In genomic region chr14:75328062-75328461, GRCm38 (mm10) we compare ENCODE assay signal across 22 mouse cellular contexts. TPM values are rescaled to one million over a fixed set of nuclear protein-coding genes. Genes with fewer than 3 reads are reported as not detected.
A peak's percentile ranks its signal among the peaks of the same experiment; 100 is the strongest.
DNase-seq lines count a peak whose midpoint lies in the region; ATAC-seq and TF ChIP-seq lines count a peak whose summit lies in the region.
"Had no signal": no experiment of that assay in that cellular context is flagged by ENCODE, and none has a peak within 500 bp of the region (broad histone marks: within the 10 kb centered on the region; RNA-seq: fewer than 3 reads in every experiment).

No protein-coding gene starts in this region.

- H3K4me1 ChIP-seq in megakaryocyte, embryonic 14.5 days, result peaks cover 64% of the 10 kb centered on the region
- H3K4me1 ChIP-seq: embryonic facial prominence, embryonic 15.5 days; forebrain, embryonic 10.5 days; heart, embryonic 15.5 days; hindbrain, embryonic 13.5 days had no signal

- H3K79me3 ChIP-seq in C2C12 (ENCODE audit: low read depth), result no peaks in the 10 kb centered on the region

- H3K27me3 ChIP-seq in megakaryocyte, embryonic 14.5 days (replicated peaks), result no peaks in the 10 kb centered on the region
- H3K27me3 ChIP-seq in C2C12 (ENCODE audit: control insufficient read depth, insufficient read depth, insufficient read length), result no peaks in the 10 kb centered on the region
- H3K27me3 ChIP-seq: embryonic facial prominence, embryonic 15.5 days; heart, embryonic 15.5 days; hindbrain, embryonic 13.5 days had no signal

- H3K9me3 ChIP-seq in megakaryocyte, embryonic 14.5 days, result no peaks in the 10 kb centered on the region
- H3K9me3 ChIP-seq: embryonic facial prominence, embryonic 15.5 days; forebrain, embryonic 10.5 days; heart, embryonic 15.5 days; hindbrain, embryonic 13.5 days had no signal

- no peak overlapping the region for H3ac ChIP-seq in C2C12 (ENCODE audit: control insufficient read depth, insufficient read length, low read depth)

- TF ChIP-seq CTCF in C2C12 (IDR thresholded peaks at IDR 0.05; ENCODE audit: control insufficient read depth, insufficient read depth, insufficient read length), result no peak

- H3K36me3 ChIP-seq in megakaryocyte, embryonic 14.5 days (replicated peaks; ENCODE audit: low read length), result peaks cover 90% of the 10 kb centered on the region
- H3K36me3 ChIP-seq in C2C12 (ENCODE audit: control insufficient read depth, insufficient read depth), result peaks cover 49% of the 10 kb centered on the region

- ATAC-seq in megakaryocyte, adult 5-6 weeks (ENCODE audit: poor library complexity, severe bottlenecking), result no peak
- ATAC-seq: forebrain, embryonic 14.5 days; hindbrain, postnatal 0 days had no signal

- H3K79me2 ChIP-seq in C2C12 (ENCODE audit: control insufficient read depth, insufficient read depth), result no peaks in the 10 kb centered on the region

- peak; percentile 4 for DNase-seq in ZHBTc4 (ENCODE audit: low read depth, low spot score)
- DNase-seq in layer of hippocampus, postnatal 36 days, result no peak
- no peak for DNase-seq in gastrocnemius, postnatal 25 days
- DNase-seq in thymus, postnatal 14 days, result no peak
- DNase-seq: adrenal gland, postnatal 10 days; B cell, adult 2 months; cerebellum, adult 11 months; cerebellum, adult 8-10 months; cerebellum, postnatal 14 days; gastrocnemius, postnatal 10 days; heart, adult 2 months; heart, postnatal 14 days had no signal

- peak overlapping the region; percentile 67 for H3K4me3 ChIP-seq in megakaryocyte, embryonic 14.5 days (replicated peaks)
- H3K4me3 ChIP-seq in C2C12 (ENCODE audit: insufficient read depth, poor library complexity, severe bottlenecking), result no peak overlapping the region
- H3K4me3 ChIP-seq: embryonic facial prominence, embryonic 15.5 days; erythroblast, embryonic 14.5 days; forebrain, embryonic 10.5 days; heart, adult 2 months; heart, embryonic 15.5 days; hindbrain, embryonic 13.5 days had no signal

TF ChIP-seq in C2C12, 6 proteins besides CTCF, POLR2A, EP300 and RAD21:
- TF ChIP-seq MYOD1 (IDR thresholded peaks at IDR 0.05; ENCODE audit: control insufficient read depth, insufficient read length, low read depth) (peak; percentile 87), FOSL1 (IDR thresholded peaks at IDR 0.05; ENCODE audit: insufficient read depth, low read length, poor library complexity, severe bottlenecking) (no peak)
TF ChIP-seq in C2C12: peak in this region for 1.

RNA-seq across cellular contexts. Expression of gene Zc3h13, which starts 43.9 kb away (rescaled TPM):
- polyA plus RNA-seq in megakaryocyte, embryonic 14.5 days (2012; ENCODE audit: insufficient read depth, low replicate concordance), result 13.4 and 21.4 TPM in 2 replicates
- total RNA-seq in megakaryocyte, adult 5-6 weeks (2015), result 15.2 and 17.8 TPM in 2 replicates
- total RNA-seq in megakaryocyte, adult 5-6 weeks (2017), result 16.4 and 19.1 TPM in 2 replicates
- 9.8 TPM for polyA plus RNA-seq in C2C12 (2012; fragmentation: generic; extraction: Trizol)
- 10 to 100 TPM; 57.2 to 65.2 TPM for total RNA-seq in layer of hippocampus, postnatal 36 days (2021)
- 10 to 100 TPM; 15.1 to 19.2 TPM for total RNA-seq in gastrocnemius, postnatal 25 days (2021)
